Mouse (Mus musculus) small intestine, adult 2 months (tissue): ENCODE measurements around the gene Myadm.

Experiments
- CTCF ChIP-seq: fragments of 200-500 bp; IDR thresholded peaks from 2 replicates; pipeline ENCODE4 v1.5.1; 2012; ENCODE audit warnings: low read depth, mild to moderate bottlenecking, control low read depth, inconsistent platforms, low read length, moderate library complexity, mixed read lengths; ENCODE audit not compliant: insufficient replicate concordance, insufficient read length; ENCODE audit errors: extremely low read depth
- POLR2A ChIP-seq: fragments of 200-500 bp; IDR thresholded peaks from 2 replicates; pipeline ENCODE4 v1.6.1; 2012; ENCODE audit warnings: low read depth, mild to moderate bottlenecking, control low read depth, inconsistent platforms, low read length, moderate library complexity

DNA sequence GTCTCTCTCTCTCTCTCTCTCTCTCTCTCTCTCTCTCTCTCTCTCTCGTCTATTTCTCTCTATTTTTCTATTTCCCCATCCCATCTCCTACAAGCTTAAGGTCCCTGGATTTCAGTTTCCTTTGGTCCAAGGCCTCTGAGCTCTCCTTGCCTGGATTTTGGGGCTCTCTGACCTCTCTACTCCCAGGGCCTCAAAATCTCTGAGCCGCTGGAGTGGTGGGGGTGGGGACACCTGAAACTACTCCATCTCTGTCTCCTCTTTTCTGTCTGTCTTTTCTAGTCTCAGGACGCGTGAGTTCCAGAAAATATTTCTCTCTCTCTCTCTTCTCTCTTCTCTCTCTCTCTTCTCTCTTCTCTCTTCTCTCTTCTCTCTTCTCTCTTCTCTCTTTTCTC, 43.3 kb downstream of the Myadm start:
- TF ChIP-seq POLR2A (no peak), CTCF (no peak)
